In the genomic region with DNA sequence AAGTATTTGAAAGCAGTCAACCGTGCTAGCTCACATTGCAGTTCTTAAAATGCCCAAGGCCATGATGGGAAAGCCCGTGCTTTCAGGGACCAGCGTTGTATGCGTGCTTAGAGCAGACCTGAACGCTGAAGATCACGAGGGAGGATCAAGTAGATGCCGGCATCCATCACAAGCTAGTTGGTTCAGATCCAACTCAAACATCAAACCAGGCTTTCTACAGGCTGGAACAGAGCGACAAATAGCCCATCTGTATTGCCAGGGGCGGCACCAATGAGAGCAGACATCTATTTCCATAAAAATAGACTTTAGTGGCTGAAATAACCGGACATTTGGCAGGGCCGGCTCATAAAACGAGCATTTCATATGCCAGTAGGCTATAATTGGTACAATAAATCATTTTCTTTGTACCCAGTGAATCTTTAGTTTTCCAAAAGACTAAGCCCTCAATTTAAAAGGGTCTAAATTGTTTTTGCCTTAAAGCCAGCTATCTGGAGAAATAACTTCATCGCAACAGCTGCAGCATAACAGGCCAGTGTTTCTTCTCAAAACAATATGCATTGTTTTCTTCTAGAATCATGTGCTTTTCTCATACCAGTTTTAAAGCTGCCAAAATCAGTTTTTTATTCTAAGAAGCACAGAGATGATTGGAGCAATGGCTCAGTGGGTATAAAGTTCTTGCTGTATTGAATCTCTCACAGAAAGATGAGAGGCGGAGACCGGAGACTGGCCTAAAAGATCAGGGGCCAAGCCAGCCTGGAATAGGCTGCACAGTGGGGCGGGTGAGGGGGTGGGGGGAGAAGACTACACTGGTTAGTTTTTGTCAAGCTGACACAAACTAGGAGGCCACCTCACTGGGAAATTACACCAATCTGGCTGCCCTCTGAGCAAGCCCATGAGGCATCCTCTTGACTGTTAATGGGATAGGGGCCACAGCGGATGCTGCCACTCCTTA, we compare ENCODE assay signal across 7 mouse cellular contexts. TPM values are rescaled to one million over a fixed set of nuclear protein-coding genes. Genes with fewer than 3 reads are reported as not detected.
DNase-seq lines count a peak whose midpoint lies in the region; ATAC-seq lines count a peak whose summit lies in the region.

No protein-coding gene starts in this region.

- H3K9me3 ChIP-seq in megakaryocyte, embryonic 14.5 days: 0 out of 2 replicates have a peak, but pooled peaks cover under 1% of the 10 kb centered on the region
- no peaks in the 10 kb centered on the region for H3K9me3 ChIP-seq in forebrain, embryonic 10.5 days
- no peaks in the 10 kb centered on the region for H3K9me3 ChIP-seq in intestine, embryonic 14.5 days (ENCODE audit: control insufficient read depth, low read length)

- H3K9ac ChIP-seq in intestine, embryonic 14.5 days (ENCODE audit: low read length): no peak overlapping the region

- no peak for ATAC-seq in megakaryocyte, adult 5-6 weeks (ENCODE audit: poor library complexity, severe bottlenecking)
- no peak; the same call in 1 of the 2 replicates for ATAC-seq in intestine, embryonic 14.5 days (replicated peaks; ENCODE audit: low FRiP score, low TSS enrichment, low read depth)
- ATAC-seq in granulocyte monocyte progenitor cell, adult 5-6 weeks (replicated peaks; ENCODE audit: poor library complexity, severe bottlenecking): no peak

- H3K27ac ChIP-seq in forebrain, embryonic 10.5 days: peak overlapping the region; percentile 22; the same call in 1 of the 2 replicates
- no peak overlapping the region for H3K27ac ChIP-seq in intestine, embryonic 14.5 days (ENCODE audit: low read depth)

- peak overlapping the region; percentile 36 for H3K4me2 ChIP-seq in intestine, embryonic 14.5 days (ENCODE audit: low read length)

- H3K36me3 ChIP-seq in megakaryocyte, embryonic 14.5 days (replicated peaks; ENCODE audit: low read length): no peaks in the 10 kb centered on the region
- no peaks in the 10 kb centered on the region for H3K36me3 ChIP-seq in forebrain, embryonic 10.5 days (replicated peaks)
- H3K36me3 ChIP-seq in intestine, embryonic 14.5 days (ENCODE audit: control insufficient read depth, insufficient read depth, low read length): no peaks in the 10 kb centered on the region

- 60% methylated on average over 17 of the region's 17 CpGs for WGBS in forebrain, embryonic 10.5 days
- WGBS in intestine, embryonic 14.5 days: 68% methylated on average over 17 of the region's 17 CpGs

- DNase-seq in forebrain, embryonic 10.5 days (ENCODE audit: extremely low spot score, low spot score): peak; percentile 34
- peak; percentile 53 for DNase-seq in intestine, embryonic 14.5 days (ENCODE audit: low spot score)
- peak; percentile 13 for DNase-seq in lung, postnatal 10 days
- no peak for DNase-seq in spleen, postnatal 14 days (ENCODE audit: low spot score in 2 of 2)

- H3K27me3 ChIP-seq in megakaryocyte, embryonic 14.5 days (replicated peaks): peaks cover 20% of the 10 kb centered on the region
- no peaks in the 10 kb centered on the region for H3K27me3 ChIP-seq in forebrain, embryonic 10.5 days (ENCODE audit: poor library complexity, severe bottlenecking)
- H3K27me3 ChIP-seq in intestine, embryonic 14.5 days (replicated peaks; ENCODE audit: control insufficient read depth, insufficient read depth, low read length): no peaks in the 10 kb centered on the region

- H3K4me1 ChIP-seq in megakaryocyte, embryonic 14.5 days: peaks cover 32% of the 10 kb centered on the region
- peaks cover 16% of the 10 kb centered on the region for H3K4me1 ChIP-seq in forebrain, embryonic 10.5 days
- H3K4me1 ChIP-seq in intestine, embryonic 14.5 days (replicated peaks; ENCODE audit: control insufficient read depth, insufficient read depth, low read length): no peaks in the 10 kb centered on the region

- H3K4me3 ChIP-seq in megakaryocyte, embryonic 14.5 days (replicated peaks): peak overlapping the region; percentile 80
- H3K4me3 ChIP-seq in forebrain, embryonic 10.5 days: peak overlapping the region; percentile 33
- H3K4me3 ChIP-seq in intestine, embryonic 14.5 days (ENCODE audit: low read depth, low read length): no peak overlapping the region

RNA-seq across cellular contexts. Expression of gene Lrrc8b, which starts 14.9 kb away (rescaled TPM):
- polyA plus RNA-seq in megakaryocyte, embryonic 14.5 days (2012; ENCODE audit: insufficient read depth, low replicate concordance): 1.3 and 1.4 TPM in 2 replicates
- 19.9 and 23.7 TPM in 2 replicates for total RNA-seq in megakaryocyte, adult 5-6 weeks (2015)
- total RNA-seq in megakaryocyte, adult 5-6 weeks (2017): 8.1 and 9.6 TPM in 2 replicates
- polyA plus RNA-seq in forebrain, embryonic 10.5 days (2016; fragmentation: Nextera tagmentation; extraction: Ambion mirVana): 7.7 and 8.1 TPM in 2 replicates
- 10.5 and 11.5 TPM in 2 replicates for polyA plus RNA-seq in intestine, embryonic 14.5 days (2014; fragmentation: Nextera tagmentation; extraction: Ambion mirVana)
- total RNA-seq in granulocyte monocyte progenitor cell, adult 5-6 weeks (2014; fragmentation: Nextera tagmentation): 16.1 and 19.8 TPM in 2 replicates
- total RNA-seq in granulocyte monocyte progenitor cell, adult 5-6 weeks (2017): 6.5 and 9.7 TPM in 2 replicates

Comparison
In these comparisons a context has a peak if more than half of its experiments do, and no peak if none do; other contexts are left out.
1. DNase-seq: peak in forebrain, embryonic 10.5 days (single experiment), intestine, embryonic 14.5 days (single experiment) and lung, postnatal 10 days (single experiment); none in spleen, postnatal 14 days (0 of 2).